Mouse (Mus musculus) neural tube, embryonic 12.5 days (tissue): ENCODE measurements around the gene Hist1h2ak. TPM values are rescaled to one million over a fixed set of nuclear protein-coding genes. Genes with fewer than 3 reads are reported as not detected.
A peak's percentile ranks its signal among the peaks of the same experiment; 100 is the strongest.
"Not testable (repeated sequence)": the region's sequence is repeated elsewhere in the genome, so short reads cannot be mapped to it uniquely, and the experiment has no call there.

ENCODE experiments used
- ATAC-seq: fragments of 200-750 bp; cut with Nextera tagmentation; 2 replicates; pipeline ENCODE4 v1.8.0; 2017; ENCODE audit warnings: low read depth, mild to moderate bottlenecking, moderate TSS enrichment, moderate library complexity; ENCODE audit not compliant: low FRiP score
- H3K27ac ChIP-seq: fragments of 300-500 bp; sonication (generic); 2 replicates; pipeline ENCODE4 v1.5.1; 2016
- H3K27me3 ChIP-seq: fragments of 300-500 bp; sonication (generic); replicated peaks from 2 replicates; pipeline ENCODE4 v1.6.1; 2016; ENCODE audit warnings: mild to moderate bottlenecking
- H3K36me3 ChIP-seq: fragments of 300-500 bp; sonication (generic); 2 replicates; pipeline ENCODE4 v1.6.1; 2016; ENCODE audit warnings: mild to moderate bottlenecking
- H3K4me1 ChIP-seq: fragments of 300-500 bp; sonication (generic); 2 replicates; pipeline ENCODE4 v1.6.1; 2016
- H3K4me2 ChIP-seq: fragments of 300-500 bp; sonication (generic); replicated peaks from 2 replicates; pipeline ENCODE4 v1.6.1; 2016; ENCODE audit warnings: mild to moderate bottlenecking
- H3K4me3 ChIP-seq: fragments of 300-500 bp; sonication (generic); 2 replicates; pipeline ENCODE4 v1.5.1; 2016
- H3K9ac ChIP-seq: fragments of 300-500 bp; sonication (generic); 2 replicates; pipeline ENCODE4 v1.6.1; 2016; ENCODE audit warnings: mild to moderate bottlenecking
- H3K9me3 ChIP-seq: fragments of 300-500 bp; sonication (generic); 2 replicates; pipeline ENCODE4 v1.6.1; 2016; ENCODE audit warnings: mild to moderate bottlenecking
- WGBS: fragments of 180-500 bp; shearing (Covaris S2); methylation state at CpG from one replicate; pipeline ENCODE4 v1.1.7; 2016; 5-methylcytosine and 5-hydroxymethylcytosine counted together
- polyA plus RNA-seq: library from polyadenylated mRNA; unstranded; fragments of >200 nt; fragmentation: Nextera tagmentation; extraction: Ambion mirVana; gene quantifications from 2 replicates; pipeline ENCODE4 v1.2.1, GENCODE M21; 2016

The Hist1h2ak gene
- 18.4 and 29.6 TPM in 2 replicates for polyA plus RNA-seq

- peak within 1 kb of the TSS; percentile 43 for H3K4me3 ChIP-seq
- peak within 1 kb of the TSS; percentile 55 for H3K9ac ChIP-seq
- H3K27me3 ChIP-seq, H3K36me3 ChIP-seq, H3K9me3 ChIP-seq: not testable (repeated sequence)
- under 1% methylated on average over 50 of the region's 50 CpGs for WGBS
- peak; percentile 93 for ATAC-seq
- peak within 1 kb of the TSS; percentile 67 for H3K4me2 ChIP-seq
- H3K4me1 ChIP-seq, result peaks cover 12% of the 10 kb centered on the region
- H3K27ac ChIP-seq, result peak within 1 kb of the TSS; percentile 84
Measured at GRCm38 (mm10) chr13:21753524-21754285, at the start of gene Hist1h2ak, which contains the start of gene Hist1h2bn. Gene Hist1h2ak, minus strand, starts transcription at chr13:21753827. Gene Hist1h2bn, plus strand, starts transcription at chr13:21754123.

GRCm38 (mm10) chr13:21803058-21803457 lies 49.4 kb upstream of the Hist1h2ak start:
- not testable (repeated sequence) for H3K4me2 ChIP-seq, H3K9me3 ChIP-seq, H3K36me3 ChIP-seq, H3K4me1 ChIP-seq, H3K4me3 ChIP-seq, H3K27ac ChIP-seq, H3K9ac ChIP-seq, H3K27me3 ChIP-seq
- ATAC-seq, result peak; percentile 83
- no CpG with 5 or more reads among the region's 4 CpGs for WGBS

GRCm38 (mm10) chr13:21797163-21797562 lies 43.5 kb upstream of the Hist1h2ak start:
- not testable (repeated sequence) for H3K27ac ChIP-seq, H3K36me3 ChIP-seq, H3K4me2 ChIP-seq, H3K4me1 ChIP-seq, H3K27me3 ChIP-seq, H3K4me3 ChIP-seq, H3K9me3 ChIP-seq, ATAC-seq, H3K9ac ChIP-seq

GRCm38 (mm10) chr13:21795584-21795983 lies 42.0 kb upstream of the Hist1h2ak start:
- H3K9me3 ChIP-seq, result no peaks in the 10 kb centered on the region
- H3K9ac ChIP-seq, result no peak overlapping the region
- WGBS, result 93% methylated on average over 7 of the region's 7 CpGs
- H3K4me1 ChIP-seq, result peaks cover 5% of the 10 kb centered on the region; the same call in 1 of the 2 replicates
- H3K27me3 ChIP-seq, result no peaks in the 10 kb centered on the region
- H3K4me3 ChIP-seq, result no peak overlapping the region
- no peaks in the 10 kb centered on the region for H3K36me3 ChIP-seq
- H3K4me2 ChIP-seq, result no peak overlapping the region
- ATAC-seq, result no peak
- H3K27ac ChIP-seq, result no peak overlapping the region

GRCm38 (mm10) chr13:21790601-21791283 lies 37.1 kb upstream of the Hist1h2ak start:
- H3K4me2 ChIP-seq, result peak overlapping the region; percentile 49
- H3K4me3 ChIP-seq, result no peak overlapping the region
- H3K4me1 ChIP-seq, result peaks cover 16% of the 10 kb centered on the region
- no peak for ATAC-seq
- no peaks in the 10 kb centered on the region for H3K36me3 ChIP-seq
- H3K27me3 ChIP-seq, result no peaks in the 10 kb centered on the region
- H3K9ac ChIP-seq, result 0 out of 2 replicates have a peak overlapping the region, but pooled peaks have one; percentile 35
- 5% methylated on average over 18 of the region's 18 CpGs for WGBS
- no peaks in the 10 kb centered on the region for H3K9me3 ChIP-seq
- no peak overlapping the region for H3K27ac ChIP-seq

- no peak overlapping the region for H3K4me3 ChIP-seq
- no peak overlapping the region for H3K9ac ChIP-seq
- no peak overlapping the region for H3K4me2 ChIP-seq
- H3K4me1 ChIP-seq, result peaks cover 16% of the 10 kb centered on the region
- no peaks in the 10 kb centered on the region for H3K9me3 ChIP-seq
- H3K27ac ChIP-seq, result no peak overlapping the region
- H3K27me3 ChIP-seq, result no peaks in the 10 kb centered on the region
- 57% methylated on average over 6 of the region's 6 CpGs for WGBS
- ATAC-seq, result no peak
- H3K36me3 ChIP-seq, result no peaks in the 10 kb centered on the region
Measured at GRCm38 (mm10) chr13:21789925-21790324, 36.3 kb upstream of the Hist1h2ak start.

- Histone ChIP-seq H3K36me3 (no peaks in the 10 kb centered on the region), H3K9me3 (no peaks in the 10 kb centered on the region), H3K4me2 (peak overlapping the region; percentile 56), H3K4me1 (peaks cover 24% of the 10 kb centered on the region), H3K4me3 (peak overlapping the region; percentile 13; the same call in 1 of the 2 replicates), H3K27me3 (no peaks in the 10 kb centered on the region), H3K27ac (no peak overlapping the region; the same call in 1 of the 2 replicates), H3K9ac (peak overlapping the region; percentile 40; the same call in 1 of the 2 replicates)
- peak; percentile 46 for ATAC-seq
- WGBS, result 10% methylated on average over 16 of the region's 21 CpGs
Measured at GRCm38 (mm10) chr13:21787760-21788593, 34.4 kb upstream of the Hist1h2ak start.

- H3K9me3 ChIP-seq, H3K36me3 ChIP-seq, H3K27me3 ChIP-seq: not testable (repeated sequence)
- WGBS, result under 1% methylated on average over 44 of the region's 63 CpGs
- peak within 1 kb of the TSS; percentile 68 for H3K27ac ChIP-seq
- peak within 1 kb of the TSS; percentile 29 for H3K4me3 ChIP-seq
- peak; percentile 93 for ATAC-seq
- H3K9ac ChIP-seq, result peak within 1 kb of the TSS; percentile 44; the same call in 1 of the 2 replicates
- peak within 1 kb of the TSS; percentile 57 for H3K4me2 ChIP-seq
- H3K4me1 ChIP-seq, result peaks cover 30% of the 10 kb centered on the region
Measured at GRCm38 (mm10) chr13:21786899-21787629, 33.4 kb upstream of the Hist1h2ak start, which contains the start of the genes Hist1h2an and Hist1h2bp. Gene Hist1h2an, minus strand, starts transcription at chr13:21787218. Gene Hist1h2bp, plus strand, starts transcription at chr13:21787461.

GRCm38 (mm10) chr13:21786189-21786898 lies 32.7 kb upstream of the Hist1h2ak start:
- Histone ChIP-seq H3K4me3 (peak overlapping the region; percentile 29), H3K9ac (peak overlapping the region; percentile 44; the same call in 1 of the 2 replicates), H3K27ac (0 out of 2 replicates have a peak overlapping the region, but pooled peaks have one; percentile 16), H3K27me3 (no peaks in the 10 kb centered on the region), H3K9me3 (no peaks in the 10 kb centered on the region), H3K36me3 (no peaks in the 10 kb centered on the region), H3K4me2 (peak overlapping the region; percentile 57), H3K4me1 (peaks cover 30% of the 10 kb centered on the region)
- 4% methylated on average over 8 of the region's 8 CpGs for WGBS
- no peak for ATAC-seq

- H3K9me3 ChIP-seq, result no peaks in the 10 kb centered on the region
- H3K4me2 ChIP-seq, result peak overlapping the region; percentile 69
- 10% methylated on average over 6 of the region's 6 CpGs for WGBS
- H3K4me3 ChIP-seq, result no peak overlapping the region
- H3K9ac ChIP-seq, result 0 out of 2 replicates have a peak overlapping the region, but pooled peaks have one; percentile 26
- peak overlapping the region; percentile 15; the same call in 1 of the 2 replicates for H3K27ac ChIP-seq
- no peaks in the 10 kb centered on the region for H3K27me3 ChIP-seq
- H3K4me1 ChIP-seq, result peaks cover 37% of the 10 kb centered on the region
- no peak for ATAC-seq
- no peaks in the 10 kb centered on the region for H3K36me3 ChIP-seq
Measured at GRCm38 (mm10) chr13:21784311-21784710, 30.7 kb upstream of the Hist1h2ak start.
